Mouse (Mus musculus): ENCODE measurements around the gene Bcam. TPM values are rescaled to one million over a fixed set of nuclear protein-coding genes. Genes with fewer than 3 reads are reported as not detected.

Bcam gene
- 163 and 173 TPM in 2 replicates for polyA plus RNA-seq (2014; fragmentation: Nextera tagmentation; extraction: Ambion mirVana)

DNA sequence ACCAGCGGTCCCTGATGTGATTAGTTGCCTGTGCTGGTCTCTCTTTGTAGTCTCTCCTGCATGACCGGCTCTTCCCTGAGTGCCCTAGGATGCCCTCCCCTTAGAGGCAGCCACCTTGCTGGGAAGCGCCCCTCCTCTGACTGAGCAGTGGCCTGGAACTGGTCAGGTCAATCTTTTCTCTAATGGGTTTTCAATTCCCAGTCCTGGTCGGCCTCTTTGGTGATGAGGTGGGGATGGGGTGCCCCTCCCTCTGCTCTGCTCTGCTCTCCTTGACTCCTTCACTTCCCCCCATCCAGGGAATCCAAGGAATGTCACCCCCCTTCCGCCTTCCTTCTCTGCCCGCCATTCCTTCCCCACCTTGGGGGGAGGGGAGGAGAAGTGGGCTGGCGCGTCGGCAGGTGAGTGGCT lies at the start of gene Bcam:
TSS of gene Bcam (minus strand) at position 33 of the 408 bp plus-strand sequence.
- Histone ChIP-seq H3K4me2 (peak within 1 kb of the TSS; percentile 68), H3K36me3 (ENCODE audit: control insufficient read depth, insufficient read depth, low read length) (no peaks in the 10 kb centered on the region), H3K27me3 (ENCODE audit: control insufficient read depth, insufficient read depth, low read length) (no peaks in the 10 kb centered on the region; the same call in 1 of the 2 replicates), H3K4me3 (ENCODE audit: low read depth, low read length) (peak within 1 kb of the TSS; percentile 65), H3K4me1 (ENCODE audit: control insufficient read depth, insufficient read depth, low read length) (peaks cover 26% of the 10 kb centered on the region), H3K9ac (ENCODE audit: low read depth, low read length) (peak within 1 kb of the TSS; percentile 80), H3K27ac (ENCODE audit: low read depth, low read length) (no peak within 1 kb of the TSS), H3K9me3 (replicated peaks; ENCODE audit: control insufficient read depth, low read length) (no peaks in the 10 kb centered on the region)
- ATAC-seq (replicated peaks; ENCODE audit: insufficient number of reproducible peaks, low FRiP score, low TSS enrichment) = peak; percentile 33
- 2% methylated on average over 9 of the region's 9 CpGs for WGBS (ENCODE audit: insufficient replicate concordance)

DNA sequence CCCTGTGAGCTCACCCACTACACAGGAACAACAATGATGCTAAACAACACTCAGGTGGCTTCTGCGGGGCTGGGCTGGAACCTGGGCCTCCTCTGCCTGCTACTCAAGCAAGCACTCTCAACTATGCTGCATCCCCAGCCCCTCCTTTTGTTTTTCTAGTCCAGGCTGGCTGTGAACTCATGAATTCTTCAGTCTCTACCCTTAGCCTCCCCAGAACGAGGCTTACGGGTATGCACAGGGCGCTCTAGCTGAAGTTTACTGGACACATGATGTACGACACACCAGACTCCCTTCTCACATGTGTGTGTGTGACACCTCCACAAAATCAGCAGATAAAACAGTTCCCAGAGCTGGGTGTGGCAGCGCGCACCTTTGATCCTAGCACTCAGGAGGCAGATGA lies 48.1 kb upstream of the Bcam start:
- no peak overlapping the region for H3K9ac ChIP-seq (ENCODE audit: low read depth, low read length)
- 81% methylated on average over 7 of the region's 7 CpGs for WGBS (ENCODE audit: insufficient replicate concordance)
- H3K4me2 ChIP-seq = no peak overlapping the region
- H3K27ac ChIP-seq (ENCODE audit: low read depth, low read length) = no peak overlapping the region
- no peaks in the 10 kb centered on the region for H3K36me3 ChIP-seq (ENCODE audit: control insufficient read depth, insufficient read depth, low read length)
- ATAC-seq (replicated peaks; ENCODE audit: insufficient number of reproducible peaks, low FRiP score, low TSS enrichment) = no peak
- H3K9me3 ChIP-seq (replicated peaks; ENCODE audit: control insufficient read depth, low read length) = 0 out of 2 replicates have a peak, but pooled peaks cover 2% of the 10 kb centered on the region
- H3K4me1 ChIP-seq (ENCODE audit: control insufficient read depth, insufficient read depth, low read length) = peaks cover 14% of the 10 kb centered on the region
- H3K27me3 ChIP-seq (ENCODE audit: control insufficient read depth, insufficient read depth, low read length) = peaks cover 31% of the 10 kb centered on the region
- H3K4me3 ChIP-seq (ENCODE audit: low read depth, low read length) = no peak overlapping the region

DNA sequence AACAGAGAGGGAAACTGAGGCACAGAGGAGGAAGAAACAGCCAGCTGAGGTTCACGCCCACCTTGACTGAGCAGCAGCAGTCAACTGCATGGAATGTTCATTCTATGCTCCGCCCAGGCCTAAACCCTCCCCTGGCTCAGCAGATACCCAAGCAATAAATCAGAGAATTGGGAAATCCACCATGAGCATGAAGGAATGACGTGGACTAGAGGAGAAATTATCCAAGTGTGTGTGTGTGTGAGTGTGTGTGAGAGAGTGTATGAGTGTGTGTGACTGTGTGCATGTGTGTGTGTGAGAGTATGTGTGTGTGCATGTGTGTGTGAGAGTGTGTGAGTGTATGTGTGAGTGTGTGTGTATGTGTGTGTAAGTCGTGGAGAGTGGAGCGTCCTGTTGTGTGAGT lies 47.6 kb upstream of the Bcam start:
- ATAC-seq (replicated peaks; ENCODE audit: insufficient number of reproducible peaks, low FRiP score, low TSS enrichment) = no peak
- WGBS (ENCODE audit: insufficient replicate concordance) = 86% methylated on average over 5 of the region's 5 CpGs

DNA sequence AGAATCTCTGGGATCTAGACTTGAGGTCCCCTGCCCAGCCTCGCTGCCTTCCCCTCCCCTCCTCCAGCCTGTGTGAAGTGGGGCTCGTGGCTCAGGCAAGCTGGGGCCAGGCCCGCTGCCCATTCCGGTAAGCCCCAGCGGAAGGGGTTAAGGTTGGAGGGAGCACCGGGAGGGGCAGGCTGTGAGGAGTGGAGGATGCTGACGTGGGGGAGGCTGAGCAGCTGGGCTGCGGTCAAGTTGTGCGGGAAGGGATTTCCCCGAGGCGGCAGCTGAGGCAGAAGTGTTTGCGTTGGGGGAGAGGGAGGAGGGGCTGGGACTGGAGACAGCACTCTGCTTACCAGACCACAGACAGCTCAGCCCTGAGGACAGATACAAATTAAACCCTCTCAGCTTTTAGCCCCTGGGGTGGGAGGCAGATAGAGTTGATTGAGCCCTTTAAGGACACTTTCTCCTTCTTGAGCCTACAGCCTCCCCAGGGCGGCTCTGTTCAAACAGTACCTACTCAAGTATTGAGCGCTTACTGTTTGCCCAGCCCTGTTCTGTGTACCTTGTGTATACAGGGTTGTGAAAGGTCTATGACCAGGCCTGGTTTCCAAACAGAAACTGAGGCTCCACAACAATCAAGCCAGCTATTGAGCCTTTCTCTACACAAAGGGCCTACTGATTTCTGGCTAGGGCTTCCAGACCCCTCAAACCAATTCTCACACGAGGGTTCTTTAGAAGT lies 46.7 kb upstream of the Bcam start:
- H3K36me3 ChIP-seq (ENCODE audit: control insufficient read depth, insufficient read depth, low read length) = no peaks in the 10 kb centered on the region
- 0 out of 2 replicates have a peak overlapping the region, but pooled peaks have one; percentile 1 for H3K27ac ChIP-seq (ENCODE audit: low read depth, low read length)
- H3K9ac ChIP-seq (ENCODE audit: low read depth, low read length) = peak overlapping the region; percentile 36; the same call in 1 of the 2 replicates
- 11% methylated on average over 15 of the region's 15 CpGs for WGBS (ENCODE audit: insufficient replicate concordance)
- ATAC-seq (replicated peaks; ENCODE audit: insufficient number of reproducible peaks, low FRiP score, low TSS enrichment) = 0 out of 2 replicates have a peak, but pooled peaks have one; percentile 43
- 0 out of 2 replicates have a peak, but pooled peaks cover 2% of the 10 kb centered on the region for H3K9me3 ChIP-seq (replicated peaks; ENCODE audit: control insufficient read depth, low read length)
- H3K27me3 ChIP-seq (ENCODE audit: control insufficient read depth, insufficient read depth, low read length) = peaks cover 34% of the 10 kb centered on the region
- peak overlapping the region; percentile 48 for H3K4me3 ChIP-seq (ENCODE audit: low read depth, low read length)
- H3K4me1 ChIP-seq (ENCODE audit: control insufficient read depth, insufficient read depth, low read length) = peaks cover 13% of the 10 kb centered on the region
- peak overlapping the region; percentile 80 for H3K4me2 ChIP-seq

More for the DNA sequence above, 47.6 kb upstream of the Bcam start:
- Histone ChIP-seq H3K9ac (ENCODE audit: low read depth, low read length) (no peak overlapping the region), H3K9me3 (replicated peaks; ENCODE audit: control insufficient read depth, low read length) (0 out of 2 replicates have a peak, but pooled peaks cover 2% of the 10 kb centered on the region), H3K4me2 (no peak overlapping the region), H3K4me3 (ENCODE audit: low read depth, low read length) (no peak overlapping the region), H3K27ac (ENCODE audit: low read depth, low read length) (no peak overlapping the region), H3K36me3 (ENCODE audit: control insufficient read depth, insufficient read depth, low read length) (no peaks in the 10 kb centered on the region), H3K27me3 (ENCODE audit: control insufficient read depth, insufficient read depth, low read length) (peaks cover 31% of the 10 kb centered on the region), H3K4me1 (ENCODE audit: control insufficient read depth, insufficient read depth, low read length) (peaks cover 13% of the 10 kb centered on the region)

DNA sequence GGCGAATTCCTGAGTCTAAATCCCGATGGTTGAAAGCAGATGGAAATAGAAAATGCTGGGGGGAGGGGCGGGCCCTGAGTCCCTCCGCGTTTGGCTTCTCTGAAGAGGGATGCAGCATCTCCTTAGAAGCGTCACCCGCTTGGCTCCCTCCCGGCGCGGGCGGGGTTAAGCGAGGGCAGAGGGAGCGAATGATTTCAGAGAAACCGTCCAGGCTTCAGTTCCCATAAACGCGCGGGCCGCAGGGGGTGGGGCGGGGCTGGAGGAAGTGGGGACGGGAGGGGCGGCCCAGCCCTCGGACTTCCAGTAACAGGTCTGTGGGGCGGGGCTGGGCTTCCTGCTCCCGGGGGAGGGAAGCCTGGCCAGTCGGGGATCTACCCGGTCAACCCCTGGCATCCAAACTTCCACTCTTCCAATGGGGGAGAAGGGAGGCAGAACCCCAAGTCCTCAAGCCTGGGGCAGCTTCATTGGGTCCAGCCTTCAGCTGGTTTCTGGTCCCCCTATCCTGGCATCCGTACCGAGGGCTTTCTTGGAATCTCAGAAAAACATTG lies 45.5 kb upstream of the Bcam start:
- peak; percentile 62; the same call in 1 of the 2 replicates for ATAC-seq (replicated peaks; ENCODE audit: insufficient number of reproducible peaks, low FRiP score, low TSS enrichment)
- WGBS (ENCODE audit: insufficient replicate concordance) = under 1% methylated on average over 28 of the region's 28 CpGs
- H3K27ac ChIP-seq (ENCODE audit: low read depth, low read length) = 0 out of 2 replicates have a peak overlapping the region, but pooled peaks have one; percentile 29
- peak overlapping the region; percentile 80 for H3K4me2 ChIP-seq
- 0 out of 2 replicates have a peak, but pooled peaks cover 2% of the 10 kb centered on the region for H3K9me3 ChIP-seq (replicated peaks; ENCODE audit: control insufficient read depth, low read length)
- peaks cover 34% of the 10 kb centered on the region for H3K27me3 ChIP-seq (ENCODE audit: control insufficient read depth, insufficient read depth, low read length)
- H3K9ac ChIP-seq (ENCODE audit: low read depth, low read length) = peak overlapping the region; percentile 61; the same call in 1 of the 2 replicates
- peak overlapping the region; percentile 48 for H3K4me3 ChIP-seq (ENCODE audit: low read depth, low read length)
- peaks cover 10% of the 10 kb centered on the region for H3K4me1 ChIP-seq (ENCODE audit: control insufficient read depth, insufficient read depth, low read length)
- H3K36me3 ChIP-seq (ENCODE audit: control insufficient read depth, insufficient read depth, low read length) = no peaks in the 10 kb centered on the region

DNA sequence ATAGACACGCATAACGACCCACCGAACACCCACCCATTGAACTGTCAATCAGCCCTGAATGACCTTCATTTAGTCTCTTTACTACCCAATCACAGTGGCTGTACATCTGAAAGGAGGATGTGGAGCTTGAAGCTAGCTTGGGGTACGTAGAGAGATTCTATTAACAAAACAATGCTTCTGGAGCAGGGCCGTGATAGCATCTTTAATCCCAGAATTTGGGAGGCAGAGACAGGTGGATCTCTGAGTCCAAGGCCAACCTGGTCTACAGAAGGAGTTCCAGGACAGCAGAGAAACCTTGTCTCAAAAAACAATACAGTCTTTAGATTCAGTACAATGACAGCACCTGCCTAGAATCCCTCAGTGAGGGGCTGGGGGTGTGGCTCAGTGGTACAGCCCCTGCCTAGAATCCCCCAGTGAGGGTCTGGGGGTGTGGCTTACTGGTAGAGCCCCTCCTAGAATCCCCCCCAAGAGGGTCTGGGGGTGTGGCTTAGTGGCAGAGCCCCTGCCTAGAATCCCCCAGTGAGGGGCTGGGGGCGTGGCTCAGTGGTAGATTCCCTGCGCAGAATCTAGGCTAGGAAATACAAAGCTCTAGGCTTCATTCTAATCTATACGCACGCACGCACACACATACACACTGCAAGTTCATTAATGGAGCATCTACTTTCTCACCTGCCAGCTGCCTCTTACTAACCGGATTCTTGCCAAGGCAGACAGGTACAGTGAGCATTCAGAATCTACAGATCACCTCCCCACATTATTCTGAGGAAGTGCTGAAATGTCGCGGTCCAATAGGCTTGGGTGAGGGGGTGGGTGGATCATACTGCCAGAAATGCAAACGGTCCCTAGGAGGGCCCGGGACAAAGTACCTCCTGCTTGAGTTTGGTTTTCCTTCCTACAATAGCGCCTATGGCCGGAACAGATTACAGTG lies 44.7 kb upstream of the Bcam start:
- H3K27ac ChIP-seq (ENCODE audit: low read depth, low read length) = 0 out of 2 replicates have a peak overlapping the region, but pooled peaks have one; percentile 29
- peak overlapping the region; percentile 80 for H3K4me2 ChIP-seq
- ATAC-seq (replicated peaks; ENCODE audit: insufficient number of reproducible peaks, low FRiP score, low TSS enrichment) = 0 out of 2 replicates have a peak, but pooled peaks have one; percentile 16
- 30% methylated on average over 17 of the region's 17 CpGs for WGBS (ENCODE audit: insufficient replicate concordance)
- peaks cover 16% of the 10 kb centered on the region for H3K4me1 ChIP-seq (ENCODE audit: control insufficient read depth, insufficient read depth, low read length)
- peak overlapping the region; percentile 61; the same call in 1 of the 2 replicates for H3K9ac ChIP-seq (ENCODE audit: low read depth, low read length)
- H3K36me3 ChIP-seq (ENCODE audit: control insufficient read depth, insufficient read depth, low read length) = no peaks in the 10 kb centered on the region
- peaks cover 37% of the 10 kb centered on the region for H3K27me3 ChIP-seq (ENCODE audit: control insufficient read depth, insufficient read depth, low read length)
- H3K4me3 ChIP-seq (ENCODE audit: low read depth, low read length) = peak overlapping the region; percentile 48
- H3K9me3 ChIP-seq (replicated peaks; ENCODE audit: control insufficient read depth, low read length) = 0 out of 2 replicates have a peak, but pooled peaks cover 2% of the 10 kb centered on the region

DNA sequence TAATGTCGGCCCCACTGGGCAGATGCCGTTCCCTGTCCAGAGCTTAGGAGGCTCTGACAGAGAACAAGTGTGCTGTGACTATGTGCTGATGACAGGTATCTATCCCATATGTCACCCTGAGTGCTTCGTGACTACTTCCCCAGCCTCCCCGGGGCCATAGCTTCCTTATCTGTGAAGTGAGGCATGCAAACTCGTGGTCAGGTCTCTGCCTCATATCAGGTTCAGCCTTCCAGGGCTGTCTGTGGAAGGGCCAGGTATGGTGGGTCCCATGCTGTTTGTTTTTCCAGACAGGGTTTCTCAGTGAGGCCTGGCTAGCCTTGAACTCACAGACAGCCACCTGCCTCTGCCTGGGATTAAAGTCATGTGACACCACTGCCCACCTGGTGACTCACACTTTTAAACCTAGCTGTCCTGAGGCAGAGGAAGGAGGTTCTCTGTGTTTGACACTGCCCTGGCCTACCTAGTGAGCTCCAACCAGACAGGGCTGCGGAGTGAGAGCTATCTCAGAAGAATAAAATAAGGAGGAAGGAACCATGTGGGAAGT lies 42.8 kb upstream of the Bcam start:
- no peak overlapping the region for H3K4me3 ChIP-seq (ENCODE audit: low read depth, low read length)
- no peak for ATAC-seq (replicated peaks; ENCODE audit: insufficient number of reproducible peaks, low FRiP score, low TSS enrichment)
- H3K36me3 ChIP-seq (ENCODE audit: control insufficient read depth, insufficient read depth, low read length) = no peaks in the 10 kb centered on the region
- H3K9me3 ChIP-seq (replicated peaks; ENCODE audit: control insufficient read depth, low read length) = no peaks in the 10 kb centered on the region; the same call in 1 of the 2 replicates
- H3K27me3 ChIP-seq (ENCODE audit: control insufficient read depth, insufficient read depth, low read length) = peaks cover 47% of the 10 kb centered on the region
- H3K4me1 ChIP-seq (ENCODE audit: control insufficient read depth, insufficient read depth, low read length) = peaks cover 16% of the 10 kb centered on the region
- no peak overlapping the region for H3K4me2 ChIP-seq
- no peak overlapping the region for H3K27ac ChIP-seq (ENCODE audit: low read depth, low read length)
- WGBS (ENCODE audit: insufficient replicate concordance) = 44% methylated on average over 6 of the region's 6 CpGs
- no peak overlapping the region for H3K9ac ChIP-seq (ENCODE audit: low read depth, low read length)
